Mouse (Mus musculus) testis, adult 10 weeks (tissue): ENCODE measurements around the gene Itgb1bp2. TPM values are rescaled to one million over a fixed set of nuclear protein-coding genes. Genes with fewer than 3 reads are reported as not detected.

Experiments
- polyA plus RNA-seq: library from polyadenylated mRNA; stranded (reverse); fragments of 350-450 nt; fragmentation: Illumina TruSeq; extraction: RNeasy Lipid Tissue Mini Kit (QIAGEN cat#74804); gene quantifications from one replicate; pipeline ENCODE4 v1.2.3, GENCODE M21; 2014; ENCODE audit warnings: low read depth, low replicate concordance

Itgb1bp2 gene
- polyA plus RNA-seq = not detected

GRCm38 (mm10) chrX:101448886-101449475 is at the start of gene Itgb1bp2:
Itgb1bp2 (plus strand) TSS chrX:101449088.

GRCm38 (mm10) chrX:101420700-101421095 is 28.2 kb upstream of the Itgb1bp2 start, which contains the start of gene Zmym3:
Zmym3 (minus strand) TSS chrX:101420849.

GRCm38 (mm10) chrX:101429142-101429949 is 19.5 kb upstream of the Itgb1bp2 start, which contains the start of gene Nono:
Nono (plus strand) TSS chrX:101429318.

Other genes with a start within 250 kb of the Itgb1bp2 start
- gene Snx12, start 226.5 kb upstream of the Itgb1bp2 start, polyA plus RNA-seq = 5.6 TPM
- 2.2 TPM for gene Foxo4, start 194.6 kb upstream of the Itgb1bp2 start, polyA plus RNA-seq
- 299 TPM for gene Gm614, start 185.1 kb upstream of the Itgb1bp2 start, polyA plus RNA-seq
- 0.48 TPM for gene Il2rg, start 180.8 kb upstream of the Itgb1bp2 start, polyA plus RNA-seq
- gene Gm20489, start 180.1 kb upstream of the Itgb1bp2 start, polyA plus RNA-seq = 0.45 TPM
- gene Med12, start 175.1 kb upstream of the Itgb1bp2 start, polyA plus RNA-seq = 4.1 TPM
- gene Nlgn3, start 149.9 kb upstream of the Itgb1bp2 start, polyA plus RNA-seq = 0.06 TPM
- gene Gjb1, start 72.7 kb upstream of the Itgb1bp2 start, polyA plus RNA-seq = not detected
- gene Zmym3, start 28.2 kb upstream of the Itgb1bp2 start, polyA plus RNA-seq = 32.1 TPM
- gene Nono, start 19.8 kb upstream of the Itgb1bp2 start, polyA plus RNA-seq = 31.0 TPM
- 21.2 TPM for gene Taf1, start 83.6 kb downstream of the Itgb1bp2 start, polyA plus RNA-seq
- 51.0 TPM for gene Ogt, start 191.0 kb downstream of the Itgb1bp2 start, polyA plus RNA-seq